Mouse (Mus musculus): ENCODE measurements around the gene Eps8l3. TPM values are rescaled to one million over a fixed set of nuclear protein-coding genes. Genes with fewer than 3 reads are reported as not detected.

Gene Eps8l3
- 161 and 294 TPM in 2 replicates for polyA plus RNA-seq (2012; rRNA removed)

DNA sequence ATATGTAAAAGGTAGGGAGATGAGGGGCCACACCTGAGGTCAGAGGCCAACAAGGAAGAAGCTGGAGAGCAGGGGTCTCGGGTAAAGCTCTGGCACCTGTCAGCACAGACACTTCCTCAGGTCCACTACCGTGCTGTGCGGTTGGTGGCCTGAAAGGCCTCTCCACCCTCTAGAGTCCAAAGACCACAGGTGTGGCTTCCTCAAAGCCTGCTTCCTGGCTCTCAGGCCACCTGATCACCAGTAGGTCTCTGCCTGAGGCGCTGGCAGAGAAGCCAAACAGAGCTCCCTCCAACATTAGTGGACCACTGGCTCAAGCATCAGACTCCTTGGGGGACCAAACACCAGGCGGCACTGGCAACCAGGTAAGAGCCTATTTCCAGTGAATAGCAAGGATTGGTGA is at the start of gene Eps8l3:
Eps8l3 (plus strand) TSS at position 225 of the 400 bp plus-strand sequence.
- whole genome bisulfite sequencing: 32% methylated on average over 5 of the region's 5 CpGs
- DNase-seq (ENCODE audit: low read depth, low spot score): no peak

GRCm38 (mm10) chr3:107827873-107828405 is 49.1 kb upstream of the Eps8l3 start:
- WGBS: 86% methylated on average over 10 of the region's 10 CpGs
- no peak for DNase-seq (ENCODE audit: low read depth, low spot score)

GRCm38 (mm10) chr3:107828518-107828917 is 48.5 kb upstream of the Eps8l3 start:
- DNase-seq (ENCODE audit: low read depth, low spot score): no peak
- 38% methylated on average over 5 of the region's 5 CpGs for WGBS

DNA sequence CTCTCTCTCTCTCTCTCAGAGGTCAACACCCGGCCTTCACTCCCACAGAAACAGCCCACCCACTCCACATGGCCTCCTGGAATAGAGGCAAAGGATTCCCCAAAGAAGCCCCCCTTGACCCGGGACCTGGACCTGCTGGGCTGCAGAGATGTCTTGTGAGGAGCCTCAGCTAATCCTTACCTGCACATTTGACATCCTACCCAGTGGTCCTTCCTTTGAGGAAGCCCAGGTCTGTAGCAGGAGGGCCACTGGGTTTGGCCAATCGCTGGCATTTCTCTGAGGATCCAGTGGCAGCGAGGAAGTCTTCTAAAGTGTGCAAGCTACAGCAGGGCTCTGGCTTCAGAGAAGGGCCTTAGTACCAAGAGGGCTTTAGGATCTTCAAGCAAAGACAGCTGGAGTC is 48.0 kb upstream of the Eps8l3 start:
- 78% methylated on average over 4 of the region's 4 CpGs for WGBS

DNA sequence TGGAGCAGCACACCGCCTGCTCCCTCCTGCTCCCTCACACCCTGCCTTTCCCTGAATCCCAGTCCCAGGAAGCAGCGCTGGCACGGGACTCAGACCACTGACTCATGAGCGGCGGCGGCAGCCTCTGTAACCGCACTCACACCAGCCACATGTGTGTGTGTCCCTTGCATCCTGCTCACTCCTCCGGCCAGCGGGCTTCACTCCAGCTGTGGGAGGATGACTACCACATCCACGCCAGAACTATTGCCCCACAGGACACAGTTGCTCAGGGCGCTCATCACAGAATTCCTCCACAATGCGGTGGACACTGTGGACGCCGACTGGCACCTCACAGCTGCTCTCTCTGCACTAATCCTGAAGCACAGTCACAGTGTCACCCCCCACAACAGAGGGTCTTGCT is 47.4 kb upstream of the Eps8l3 start:
- DNase-seq (ENCODE audit: low read depth, low spot score): no peak
- WGBS: 62% methylated on average over 14 of the region's 14 CpGs

More for the DNA sequence above, 48.0 kb upstream of the Eps8l3 start:
- no peak for DNase-seq (ENCODE audit: low read depth, low spot score)

DNA sequence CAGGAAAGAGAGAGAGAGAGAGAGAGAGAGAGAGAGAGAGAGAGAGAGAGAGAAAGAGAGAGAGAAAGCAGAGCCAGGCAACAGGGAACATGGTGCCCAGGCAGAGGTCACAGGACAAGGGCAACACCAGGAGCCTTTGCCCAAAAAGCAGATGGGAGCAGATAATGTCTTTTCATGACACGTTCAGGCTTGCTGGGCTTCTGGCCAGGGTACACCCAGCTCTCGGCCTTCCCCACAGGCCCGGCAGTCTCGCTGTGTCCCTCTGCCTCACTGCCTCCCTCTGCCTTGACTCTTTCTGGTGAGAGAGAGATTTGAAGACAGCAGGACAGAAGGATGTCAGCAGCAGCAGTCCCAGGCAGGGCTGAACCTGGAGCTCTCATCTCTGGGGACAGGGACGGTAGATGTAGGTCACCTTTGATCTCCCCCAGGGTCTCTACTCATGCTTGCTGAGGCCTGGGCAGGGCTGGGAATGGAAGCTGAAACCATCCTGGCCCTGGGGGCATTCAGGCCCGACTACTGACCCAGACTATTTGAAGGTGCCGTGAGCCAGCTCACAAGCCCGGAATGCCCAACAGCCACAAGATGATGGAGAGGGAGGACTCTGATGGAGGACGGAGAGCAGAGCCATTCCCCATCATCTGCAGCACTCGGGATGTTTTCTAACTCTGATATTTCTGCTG is 45.0 kb upstream of the Eps8l3 start:
- DNase-seq (ENCODE audit: low read depth, low spot score): no peak
- WGBS: 65% methylated on average over 10 of the region's 10 CpGs

GRCm38 (mm10) chr3:107832645-107833044 is 44.4 kb upstream of the Eps8l3 start:
- no peak for DNase-seq (ENCODE audit: low read depth, low spot score)
- WGBS: 81% methylated on average over 6 of the region's 6 CpGs

GRCm38 (mm10) chr3:107833370-107833769 is 43.7 kb upstream of the Eps8l3 start:
- 76% methylated on average over 1 of the region's 1 CpGs for WGBS
- no peak for DNase-seq (ENCODE audit: low read depth, low spot score)

- WGBS: 61% methylated on average over 4 of the region's 4 CpGs
- DNase-seq (ENCODE audit: low read depth, low spot score): no peak
Measured at GRCm38 (mm10) chr3:107833872-107834341, 43.1 kb upstream of the Eps8l3 start.

DNA sequence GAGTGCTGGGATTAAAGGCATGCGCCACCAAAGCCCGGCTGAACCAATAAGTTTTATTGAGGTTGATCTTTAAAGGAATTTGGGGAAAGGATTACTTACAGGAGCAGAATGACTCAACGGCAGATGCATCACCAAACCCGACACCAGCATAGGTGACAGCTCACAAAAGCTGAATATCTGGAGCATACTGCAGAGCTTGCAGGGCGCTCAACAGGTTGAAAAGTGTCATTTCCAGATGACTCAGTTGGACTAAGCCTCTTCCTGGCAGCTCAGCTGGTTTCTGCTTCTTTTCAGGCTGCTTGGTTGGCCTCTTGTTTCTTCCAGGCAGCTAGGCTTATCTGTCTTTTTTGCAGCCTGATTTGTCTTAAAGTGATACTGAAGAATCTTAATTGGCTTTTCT is 41.7 kb upstream of the Eps8l3 start:
- no peak for DNase-seq (ENCODE audit: low read depth, low spot score)
- 87% methylated on average over 5 of the region's 5 CpGs for WGBS

GRCm38 (mm10) chr3:107839855-107840254 is 37.2 kb upstream of the Eps8l3 start:
- 92% methylated on average over 5 of the region's 5 CpGs for WGBS
- no peak for DNase-seq (ENCODE audit: low read depth, low spot score)

GRCm38 (mm10) chr3:107840855-107841254 is 36.2 kb upstream of the Eps8l3 start:
- DNase-seq (ENCODE audit: low read depth, low spot score): no peak

DNA sequence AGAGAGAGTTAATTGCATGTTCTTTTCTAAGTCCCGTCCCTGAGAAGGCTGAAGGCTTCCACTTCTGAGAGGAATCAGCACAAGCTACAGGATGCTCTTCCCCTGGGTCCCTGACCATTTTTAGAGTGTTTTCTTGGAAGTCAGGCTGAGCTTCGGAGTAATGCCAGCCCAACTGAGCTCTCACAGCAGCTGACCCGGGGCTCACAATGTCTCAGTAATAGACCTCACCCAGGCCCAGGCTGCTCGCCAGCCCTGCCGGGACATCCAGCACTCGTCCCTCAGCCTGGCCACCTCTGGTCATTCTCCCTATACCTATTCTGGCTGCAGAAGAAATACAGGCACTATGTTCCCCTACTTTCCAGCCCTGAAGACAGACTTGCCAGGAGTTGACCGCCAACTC is 35.7 kb upstream of the Eps8l3 start:
- 66% methylated on average over 7 of the region's 7 CpGs for WGBS
- no peak for DNase-seq (ENCODE audit: low read depth, low spot score)

More at GRCm38 (mm10) chr3:107840855-107841254, 36.2 kb upstream of the Eps8l3 start:
- 83% methylated on average over 7 of the region's 7 CpGs for WGBS

DNA sequence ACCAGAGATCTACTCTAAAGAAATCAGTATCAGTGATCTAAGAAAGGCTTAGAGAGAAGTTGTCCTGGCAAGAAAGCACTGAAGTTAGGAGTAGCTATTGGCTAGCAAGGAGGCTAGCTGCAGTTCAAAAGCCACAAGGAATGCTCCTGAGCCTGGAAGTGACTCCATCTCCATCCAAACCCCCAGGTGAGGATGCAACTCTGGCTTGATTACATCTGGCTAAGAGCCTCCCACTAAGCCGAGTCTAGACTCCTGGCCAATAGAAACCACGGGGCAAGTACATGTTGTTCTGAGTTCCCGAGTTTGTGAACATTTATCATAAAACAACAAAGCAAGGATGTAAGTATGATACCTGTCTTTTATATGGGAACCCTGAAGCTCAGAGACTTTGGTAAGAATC is 33.6 kb upstream of the Eps8l3 start:
- 83% methylated on average over 3 of the region's 3 CpGs for WGBS

DNA sequence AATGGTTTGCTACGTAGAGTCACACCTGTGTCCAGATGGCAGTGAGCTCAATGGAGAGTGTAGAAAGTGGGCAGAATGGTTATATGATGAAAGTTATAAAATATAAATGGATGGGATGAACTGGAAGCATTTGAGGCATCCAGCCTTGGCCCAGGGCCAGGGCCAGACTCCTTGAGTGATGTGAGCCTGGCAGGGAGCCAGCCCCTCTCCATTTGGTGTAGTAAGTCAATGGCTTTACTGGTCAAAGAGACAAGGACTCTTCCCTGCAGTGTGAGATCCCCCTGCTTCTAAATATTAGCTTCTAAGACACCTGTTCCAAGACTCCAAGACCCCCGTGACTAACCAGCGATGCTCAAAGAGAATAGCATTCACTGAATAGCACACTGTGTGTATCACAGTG is 33.0 kb upstream of the Eps8l3 start:
- DNase-seq (ENCODE audit: low read depth, low spot score): no peak
- 70% methylated on average over 3 of the region's 3 CpGs for WGBS

More for the DNA sequence above, 33.6 kb upstream of the Eps8l3 start:
- DNase-seq (ENCODE audit: low read depth, low spot score): no peak

- 25% methylated on average over 2 of the region's 2 CpGs for WGBS
- no peak for DNase-seq (ENCODE audit: low read depth, low spot score)
Measured at GRCm38 (mm10) chr3:107844499-107844898, 32.5 kb upstream of the Eps8l3 start.

- DNase-seq (ENCODE audit: low read depth, low spot score): no peak
- 71% methylated on average over 1 of the region's 1 CpGs for WGBS
Measured at GRCm38 (mm10) chr3:107846175-107846574, 30.9 kb upstream of the Eps8l3 start.

GRCm38 (mm10) chr3:107846835-107847234 is 30.2 kb upstream of the Eps8l3 start:
- 77% methylated on average over 3 of the region's 3 CpGs for WGBS
- DNase-seq (ENCODE audit: low read depth, low spot score): no peak

GRCm38 (mm10) chr3:107848126-107848525 is 28.9 kb upstream of the Eps8l3 start:
- no peak for DNase-seq (ENCODE audit: low read depth, low spot score)
- WGBS: 71% methylated on average over 4 of the region's 4 CpGs

- 35% methylated on average over 6 of the region's 6 CpGs for WGBS
- no peak for DNase-seq (ENCODE audit: low read depth, low spot score)
Measured at GRCm38 (mm10) chr3:107849000-107849692, 27.9 kb upstream of the Eps8l3 start.

DNA sequence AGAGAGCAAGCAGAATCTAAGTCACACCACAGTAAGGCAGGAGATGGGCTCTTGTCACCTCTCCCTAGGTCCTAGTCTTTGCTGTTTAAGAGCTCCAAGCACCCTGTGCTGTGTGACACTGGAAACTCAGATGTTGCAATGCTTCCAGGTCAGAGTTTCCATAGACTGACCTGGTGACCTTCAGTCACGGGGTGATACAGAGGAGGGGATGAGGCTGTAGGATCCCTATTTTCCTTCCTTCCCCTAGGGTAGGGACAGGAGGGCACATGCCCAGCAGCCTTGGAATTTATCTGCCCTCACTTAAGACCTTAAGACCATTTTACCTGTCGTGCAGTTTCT is 27.4 kb upstream of the Eps8l3 start:
- 74% methylated on average over 2 of the region's 2 CpGs for WGBS

More for the DNA sequence above, 27.4 kb upstream of the Eps8l3 start:
- DNase-seq (ENCODE audit: low read depth, low spot score): no peak

Measured in large intestine, adult 2 months (tissue).